Mouse (Mus musculus) 416B (cell line): ENCODE measurements at regions not wholly inside any gene's neighbourhood (a gene's known extent, or its start where the extent isn't known, plus 50 kb on each side); places are given as distances from the start of the nearest gene placed in this dataset.
A peak's percentile ranks its signal among the peaks of the same experiment; 100 is the strongest.
"Not testable (repeated sequence)": the region's sequence is repeated elsewhere in the genome, so short reads cannot be mapped to it uniquely, and the experiment has no call there.

ENCODE experiments used
- DNase-seq: peaks from one replicate; pipeline ENCODE4 v3.0.0; 2011; ENCODE audit warnings: low read depth

DNA sequence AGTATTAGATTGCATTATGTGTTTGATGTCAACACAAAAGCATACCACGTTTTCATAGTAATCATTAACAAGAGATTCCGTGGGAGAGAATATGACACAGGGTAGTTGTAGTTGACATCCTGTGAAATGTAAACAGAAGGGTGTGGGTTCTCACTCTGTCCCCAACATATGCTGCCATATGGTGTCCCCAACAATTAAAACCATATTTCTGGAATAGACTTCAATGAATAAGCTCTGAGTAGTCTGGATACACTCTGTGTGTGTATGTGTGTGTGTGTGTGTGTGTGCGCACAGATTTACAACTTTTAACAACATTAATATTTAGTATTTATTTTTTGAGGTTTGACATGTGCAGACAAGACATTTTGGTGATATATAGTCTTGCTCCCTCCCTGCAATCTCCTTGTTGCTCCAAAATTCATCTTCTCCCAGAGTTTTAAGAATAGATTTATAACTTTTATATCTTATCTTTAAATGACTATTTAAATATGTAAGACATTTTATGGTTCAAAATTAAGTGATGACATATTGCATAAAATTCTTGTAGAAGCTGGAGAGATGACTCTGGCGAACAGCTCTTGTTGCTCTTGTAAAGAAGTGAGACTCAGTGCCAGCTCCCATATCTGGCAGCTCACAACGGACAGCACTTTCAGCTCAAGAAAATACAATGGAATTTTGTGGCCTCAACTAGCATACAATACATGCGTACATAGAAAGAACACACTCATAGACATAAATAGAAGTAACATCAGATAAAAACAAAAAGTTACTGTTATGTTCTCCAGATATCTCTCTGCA, 162.6 kb upstream of the Tram1l1 start:
- DNase-seq = no peak

- DNase-seq = not testable (repeated sequence)
These were observed 127.3 kb upstream of the Tram1l1 start for GRCm38 (mm10) chr3:124193331-124193730.

DNA sequence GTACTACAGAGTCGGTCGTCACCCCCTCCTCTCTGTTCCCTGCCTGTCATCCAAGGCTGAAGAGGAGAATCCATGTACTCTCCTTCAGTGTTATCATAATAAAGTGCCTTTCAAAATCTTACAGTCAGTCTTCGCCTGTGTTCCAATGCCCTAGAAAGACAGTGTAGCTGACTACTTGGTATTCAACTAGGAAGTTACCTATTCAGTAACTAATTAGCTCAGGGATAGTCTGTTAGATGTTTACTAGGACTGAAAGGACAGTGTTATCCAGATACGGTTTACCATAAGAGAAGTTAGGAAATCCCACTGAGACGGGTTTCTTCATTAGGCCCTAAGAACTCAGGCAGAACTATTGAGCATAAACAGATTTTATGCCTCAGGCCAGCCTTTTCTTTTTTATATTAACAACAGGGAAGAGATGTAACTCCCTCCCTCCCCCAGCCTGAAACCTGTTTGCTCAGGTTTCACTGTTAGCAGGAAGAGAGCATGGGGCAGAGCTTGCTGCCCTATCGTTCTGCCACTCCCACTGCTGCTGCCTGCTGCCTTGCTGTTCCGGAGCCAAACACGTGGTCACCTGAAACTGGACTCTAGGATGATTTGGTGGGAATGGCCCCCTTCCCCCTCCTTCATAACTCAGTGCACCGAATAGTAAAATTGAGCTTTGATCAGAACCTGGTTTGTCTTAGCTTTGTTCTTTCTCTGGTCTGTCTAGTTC, 120.3 kb upstream of the Tram1l1 start:
- not testable (repeated sequence) for DNase-seq

DNA sequence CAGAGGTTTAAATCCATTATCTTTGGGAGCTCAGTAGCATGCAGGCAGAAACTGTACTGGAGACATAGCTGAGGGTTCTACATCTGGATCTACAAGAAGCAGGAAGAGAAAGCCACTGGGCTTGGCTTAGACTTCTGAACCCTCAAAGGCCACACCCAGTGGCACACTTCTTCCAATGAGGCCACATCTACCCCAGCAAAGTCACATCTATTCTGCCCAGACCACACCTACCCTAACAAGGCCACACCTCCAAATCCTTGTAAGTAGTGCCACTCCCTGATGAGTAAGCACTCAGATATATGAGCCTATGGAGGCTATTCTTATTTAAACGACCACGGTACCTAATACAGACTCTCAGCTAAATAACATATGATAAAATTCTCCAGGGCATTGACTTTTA, 103.5 kb upstream of the Tram1l1 start:
- peak; percentile 3 for DNase-seq

- peak; percentile 55 for DNase-seq
These were observed 94.7 kb upstream of the Tram1l1 start for GRCm38 (mm10) chr3:124225982-124226381.

GRCm38 (mm10) chr3:124227701-124228100, 93.0 kb upstream of the Tram1l1 start:
- no peak for DNase-seq

GRCm38 (mm10) chr3:124240936-124241733, 79.5 kb upstream of the Tram1l1 start:
- DNase-seq = no peak

- DNase-seq = no peak
These were observed 79.0 kb upstream of the Tram1l1 start for GRCm38 (mm10) chr3:124241734-124242006.

DNA sequence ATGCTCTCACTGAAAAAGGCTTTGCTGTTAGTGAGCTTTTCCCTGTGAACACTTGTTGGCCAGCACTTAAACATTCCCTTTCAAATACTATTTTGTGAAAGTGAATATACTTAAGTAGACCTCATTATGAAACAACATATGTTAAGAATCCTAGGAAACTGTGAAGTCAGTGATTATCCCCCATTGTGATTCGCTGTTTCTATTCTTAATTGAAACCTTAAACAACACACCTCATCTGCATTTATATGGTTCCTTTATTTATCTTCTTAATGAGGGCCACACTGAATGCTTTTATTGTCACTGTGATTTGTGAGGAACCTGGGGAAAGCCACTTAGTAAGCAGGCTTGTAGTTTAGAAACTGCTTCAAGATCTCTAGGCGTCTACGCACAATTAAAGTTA, 58.5 kb upstream of the Tram1l1 start:
- DNase-seq = no peak

DNA sequence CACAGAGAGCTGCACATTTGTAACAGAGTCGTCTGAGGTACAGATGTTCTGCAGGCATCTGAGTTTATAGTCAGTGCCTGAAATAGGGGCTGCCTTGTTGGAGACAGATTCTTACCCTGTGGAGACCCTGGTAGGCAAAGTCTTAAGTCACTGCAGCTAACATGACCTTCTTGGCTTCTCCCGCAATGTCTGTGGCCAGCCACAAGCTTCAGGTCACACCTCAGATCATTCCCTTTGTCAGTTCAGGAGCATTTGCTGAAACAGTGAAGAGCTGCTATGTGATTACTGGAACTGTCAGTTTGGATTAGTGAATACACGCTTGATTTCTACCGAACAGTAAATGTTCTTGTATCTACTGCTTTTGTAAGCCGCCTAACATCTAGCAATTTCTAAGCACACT, 53.8 kb upstream of the Tram1l1 start:
- DNase-seq = no peak

DNA sequence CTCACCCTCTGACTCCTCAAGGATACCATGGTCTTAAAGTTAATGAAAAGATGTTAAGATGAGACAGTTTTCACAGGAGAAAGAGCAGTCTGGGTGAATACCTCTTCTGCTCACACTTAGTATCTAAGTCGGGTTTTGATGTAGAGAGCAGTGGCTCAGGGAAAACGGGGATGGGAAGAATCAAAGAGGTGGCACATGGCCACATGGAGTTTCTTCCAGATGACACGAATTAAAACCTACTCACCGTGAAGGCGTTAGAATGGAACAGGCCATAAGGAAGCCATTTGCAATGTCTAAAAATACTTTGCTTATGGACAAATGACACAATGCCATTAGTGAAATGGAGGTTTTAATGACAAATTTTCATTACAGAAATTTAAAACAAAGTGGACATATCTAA, 50.1 kb upstream of the Tram1l1 start:
- DNase-seq = no peak
